Mouse (Mus musculus) MEL (cell line): Measurements from ENCODE around the gene Olfr1336. TPM values are rescaled to one million over a fixed set of nuclear protein-coding genes. Genes with fewer than 3 reads are reported as not detected.

Experiments used
- DNase-seq: peaks from one replicate; pipeline ENCODE4 v3.0.0; 2011; ENCODE audit warnings: low read depth, low spot score
- H3K27ac ChIP-seq: 2 replicates; pipeline ENCODE4 v1.5.1; 2012; ENCODE audit warnings: low read depth, mild to moderate bottlenecking, control low read depth, low read length, moderate library complexity; ENCODE audit not compliant: control insufficient read depth
- H3K27me3 ChIP-seq, 2 experiments: fragments of 150-350 bp in 1 of 2; sonication (generic) in 1 of 2; 2 replicates each; pipeline ENCODE4 v1.6.1; 2012; ENCODE audit warnings: low read length in 2 of 2, mild to moderate bottlenecking in 2 of 2, improper control_type of control experiment in 1 of 2, moderate library complexity in 1 of 2; ENCODE audit not compliant: insufficient read depth in 2 of 2, control insufficient read depth in 1 of 2
- H3K36me3 ChIP-seq, 2 experiments: 2 replicates each; pipeline ENCODE4 v1.6.1; 2012 to 2014; ENCODE audit warnings: low read length in 2 of 2, improper control_type of control experiment in 1 of 2, inconsistent platforms in 1 of 2, mild to moderate bottlenecking in 1 of 2; ENCODE audit not compliant: insufficient read depth in 2 of 2, control insufficient read depth in 1 of 2
- H3K4me1 ChIP-seq, 2 experiments: fragments of 150-350 bp in 1 of 2; sonication (generic) in 1 of 2; 2 replicates each; pipeline ENCODE4 v1.6.1; 2012; ENCODE audit warnings: low read length in 2 of 2, improper control_type of control experiment in 1 of 2, mild to moderate bottlenecking in 1 of 2; ENCODE audit not compliant: insufficient read depth in 2 of 2, control insufficient read depth in 1 of 2
- H3K4me3 ChIP-seq, 2 experiments: fragments of 150-350 bp in 1 of 2; sonication (generic) in 1 of 2; 2 replicates each; pipeline ENCODE4 v1.5.1; 2012; ENCODE audit warnings: low read depth in 2 of 2, low read length in 2 of 2, mild to moderate bottlenecking in 2 of 2, moderate library complexity in 2 of 2, control low read depth in 1 of 2, improper control_type of control experiment in 1 of 2; ENCODE audit not compliant: control insufficient read depth in 1 of 2, insufficient read depth in 1 of 2
- H3K79me2 ChIP-seq: 2 replicates; pipeline ENCODE4 v1.6.1; 2012; ENCODE audit warnings: mild to moderate bottlenecking, low read length, moderate library complexity; ENCODE audit not compliant: control insufficient read depth, poor library complexity, insufficient read depth
- H3K9ac ChIP-seq: 2 replicates; pipeline ENCODE4 v1.6.1; 2012; ENCODE audit warnings: low read depth, mild to moderate bottlenecking, control low read depth, low read length, moderate library complexity; ENCODE audit not compliant: control insufficient read depth, poor library complexity, severe bottlenecking
- H3K9me3 ChIP-seq: fragments of 150-350 bp; sonication (generic); replicated peaks from 2 replicates; pipeline ENCODE4 v1.6.1; 2012; ENCODE audit warnings: mild to moderate bottlenecking, low read length, improper control_type of control experiment, moderate library complexity; ENCODE audit not compliant: insufficient read depth
- CTCF ChIP-seq, 3 experiments: IDR thresholded peaks in 2 of 3; conservative IDR thresholded peaks in 1 of 3; 2 replicates each; pipeline ENCODE4 v1.5.1; 2011 to 2012; ENCODE audit warnings: low read length in 3 of 3, low read depth in 2 of 3, mild to moderate bottlenecking in 2 of 3, improper control_type of control experiment in 1 of 3, inconsistent platforms in 1 of 3, mixed read lengths in 1 of 3, moderate library complexity in 1 of 3; ENCODE audit not compliant: control insufficient read depth in 1 of 3, insufficient read depth in 1 of 3, poor library complexity in 1 of 3, severe bottlenecking in 1 of 3
- E2F4 ChIP-seq: IDR thresholded peaks from 2 replicates; pipeline ENCODE4 v1.6.1; 2011; ENCODE audit warnings: low read depth, low read length, improper control_type of control experiment, borderline replicate concordance
- JUND ChIP-seq: IDR thresholded peaks from 2 replicates; pipeline ENCODE4 v1.6.1; 2011; ENCODE audit warnings: low read depth, mild to moderate bottlenecking, improper control_type of control experiment, low read length
- KAT2A ChIP-seq: conservative IDR thresholded peaks from 2 replicates; pipeline ENCODE4 v1.6.1; 2012; ENCODE audit warnings: low read depth, low read length, improper control_type of control experiment, inconsistent platforms
- MAFK ChIP-seq: IDR thresholded peaks from 2 replicates; pipeline ENCODE4 v1.6.1; 2011; ENCODE audit warnings: low read depth, mild to moderate bottlenecking, low read length, improper control_type of control experiment, borderline replicate concordance
- MAX ChIP-seq: IDR thresholded peaks from 2 replicates; pipeline ENCODE4 v1.6.1; 2011; ENCODE audit warnings: low read length, improper control_type of control experiment
- MEF2A ChIP-seq: IDR thresholded peaks from 2 replicates; pipeline ENCODE4 v1.6.1; 2014; ENCODE audit warnings: low read depth, mild to moderate bottlenecking, inconsistent platforms, low read length, improper control_type of control experiment; ENCODE audit not compliant: poor library complexity, insufficient replicate concordance, severe bottlenecking; ENCODE audit errors: extremely low read depth
- MXI1 ChIP-seq: IDR thresholded peaks from 2 replicates; pipeline ENCODE4 v1.6.1; 2011; ENCODE audit warnings: mild to moderate bottlenecking, low read depth, low read length, improper control_type of control experiment
- MYB ChIP-seq: IDR thresholded peaks from 2 replicates; pipeline ENCODE4 v1.6.1; 2011; ENCODE audit warnings: mild to moderate bottlenecking, low read depth, low read length, improper control_type of control experiment
- MYC ChIP-seq: IDR thresholded peaks from 2 replicates; pipeline ENCODE4 v1.6.1; 2011; ENCODE audit warnings: low read depth, mild to moderate bottlenecking, low read length, improper control_type of control experiment, moderate library complexity
- POLR2AphosphoS2 ChIP-seq: IDR thresholded peaks from 2 replicates; pipeline ENCODE4 v1.6.1; 2011; ENCODE audit warnings: low read length, improper control_type of control experiment
- RAD21 ChIP-seq: IDR thresholded peaks from 2 replicates; pipeline ENCODE4 v1.6.1; 2011; ENCODE audit warnings: mild to moderate bottlenecking, low read depth, low read length, improper control_type of control experiment
- SIN3A ChIP-seq: IDR thresholded peaks from 2 replicates; pipeline ENCODE4 v1.6.1; 2012; ENCODE audit warnings: low read length, improper control_type of control experiment, inconsistent platforms
- TBP ChIP-seq: IDR thresholded peaks from 2 replicates; pipeline ENCODE4 v1.8.0; 2011; ENCODE audit warnings: low read depth, low read length, improper control_type of control experiment
- USF1 ChIP-seq: IDR thresholded peaks from 2 replicates; pipeline ENCODE4 v1.6.1; 2014; ENCODE audit warnings: low read depth, mild to moderate bottlenecking, inconsistent platforms, low read length, improper control_type of control experiment, moderate library complexity
- USF2 ChIP-seq, 2 experiments: IDR thresholded peaks; 2 replicates each; pipeline ENCODE4 v1.6.1; 2011 to 2012; ENCODE audit warnings: improper control_type of control experiment in 2 of 2, low read length in 2 of 2, borderline replicate concordance in 1 of 2, inconsistent platforms in 1 of 2, low read depth in 1 of 2, mild to moderate bottlenecking in 1 of 2; ENCODE audit not compliant: insufficient read depth in 1 of 2
- ZKSCAN1 ChIP-seq: IDR thresholded peaks from 2 replicates; pipeline ENCODE4 v1.6.1; 2012; ENCODE audit warnings: low read depth, mild to moderate bottlenecking, inconsistent platforms, low read length, improper control_type of control experiment, moderate library complexity
- ZMIZ1 ChIP-seq: IDR thresholded peaks from 2 replicates; pipeline ENCODE4 v1.6.1; 2012; ENCODE audit warnings: low read depth, mild to moderate bottlenecking, inconsistent platforms, low read length, improper control_type of control experiment, moderate library complexity
- polyA plus RNA-seq, 2 experiments: library from polyadenylated mRNA; stranded (reverse) in 1 of 2; unstranded in 1 of 2; fragments of >175 nt in 1 of 2; fragments of >200 nt in 1 of 2; gene quantifications; 2 replicates each; pipeline versions ENCODE4 v1.2.1 to v1.2.4; 2012; ENCODE audit warnings: low replicate concordance in 2 of 2, low read depth in 1 of 2; ENCODE audit not compliant: insufficient read length in 2 of 2, insufficient read depth in 1 of 2, missing spikeins in 1 of 2
- total RNA-seq: library from RNA; depleted of rRNA; stranded (reverse); fragments of 300-350 nt; gene quantifications from 2 replicates; pipeline ENCODE4 v1.2.3, GENCODE M21; 2012; rRNA removed

Olfr1336 gene
- total RNA-seq (not detected in 2 replicates), polyA plus RNA-seq (under 1 TPM in 1 of 2 experiments, not detected in 1; 0.01 TPM)

GRCm38 (mm10) chr7:6455868-6456267 lies at the start of gene Olfr1336:
TSS of gene Olfr1336 (plus strand) at chr7:6456168.
- H3K79me2 ChIP-seq: no peaks in the 10 kb centered on the region
- no peaks in the 10 kb centered on the region for H3K36me3 ChIP-seq
- H3K27ac ChIP-seq: no peak within 1 kb of the TSS
- H3K4me3 ChIP-seq: no peak within 1 kb of the TSS
- DNase-seq: no peak
- no peak within 1 kb of the TSS for H3K9ac ChIP-seq
- H3K4me1 ChIP-seq: no peaks in the 10 kb centered on the region
- TF ChIP-seq MAFK (no peak), USF1 (no peak), JUND (no peak), MAX (no peak), MYB (no peak), USF2 (IDR thresholded peaks at IDR 0.05; ENCODE audit: borderline replicate concordance in 1 of 2, insufficient read depth in 1 of 2, low read depth in 1 of 2, low read length in 2 of 2) (no peak), ZKSCAN1 (no peak), SIN3A (no peak), E2F4 (no peak), RAD21 (no peak), MEF2A (no peak), MXI1 (no peak), TBP (no peak)
- TF ChIP-seq, all 39 proteins: peak for 0
- Histone ChIP-seq H3K9me3 (no peaks in the 10 kb centered on the region), H3K27me3 (no peaks in the 10 kb centered on the region)

- Histone ChIP-seq H3K36me3 (no peaks in the 10 kb centered on the region), H3K4me1 (no peaks in the 10 kb centered on the region), H3K79me2 (no peaks in the 10 kb centered on the region), H3K27me3 (no peaks in the 10 kb centered on the region), H3K27ac (no peak within 1 kb of the TSS), H3K9ac (no peak within 1 kb of the TSS), H3K9me3 (no peaks in the 10 kb centered on the region), H3K4me3 (no peak within 1 kb of the TSS)
- peak; percentile 95 for DNase-seq
- no peak for TF ChIP-seq MAFK
- no peak for TF ChIP-seq CTCF (IDR thresholded peaks at IDR 0.05 in 2 of 3, conservative IDR thresholded peaks at IDR 0.05 in 1 of 3; ENCODE audit: control insufficient read depth in 1 of 3, insufficient read depth in 1 of 3, low read depth in 2 of 3, low read length in 3 of 3, poor library complexity in 1 of 3, severe bottlenecking in 1 of 3)
- no peak for TF ChIP-seq MYC
- TF ChIP-seq KAT2A: no peak
- TF ChIP-seq POLR2AphosphoS2: no peak
- TF ChIP-seq SIN3A: peak; percentile 100
- no peak for TF ChIP-seq USF1
- TF ChIP-seq MXI1: peak; percentile 100
- TF ChIP-seq MAX: peak; percentile 96
- TF ChIP-seq ZMIZ1: no peak
These were observed 45.9 kb upstream of the Olfr1336 start, which contains the start of gene Gm20715 for GRCm38 (mm10) chr7:6410043-6410442. TSS of gene Gm20715 (plus strand) at chr7:6410277.
